Mouse (Mus musculus): ENCODE measurements around the gene Hsd17b12. TPM values are rescaled to one million over a fixed set of nuclear protein-coding genes. Genes with fewer than 3 reads are reported as not detected.
A peak's percentile ranks its signal among the peaks of the same experiment; 100 is the strongest.

Hsd17b12 gene
- polyA plus RNA-seq, 1 experiment from 2014 or later = 122 TPM

DNA sequence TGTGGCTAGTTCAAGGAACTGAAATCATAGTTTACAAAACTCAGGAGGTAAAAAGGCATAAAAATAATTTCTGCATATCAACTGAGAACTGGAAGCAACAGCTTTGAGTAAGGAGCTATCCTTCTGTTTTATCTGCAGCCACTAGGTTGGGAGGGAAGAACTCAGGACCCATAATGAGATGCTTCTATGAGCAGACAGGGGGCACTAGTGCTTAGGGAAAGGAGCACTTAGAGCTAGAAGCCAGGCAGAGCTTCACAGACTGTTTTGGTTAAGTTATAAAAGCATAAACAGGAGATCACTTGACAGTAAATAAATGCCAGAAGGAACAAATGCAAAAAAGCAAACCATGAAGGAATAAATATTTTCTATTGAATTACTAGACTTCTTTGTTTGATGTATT lies 103.0 kb downstream of the Hsd17b12 start:
- Histone ChIP-seq H3K27ac (ENCODE audit: low read depth, low read length) (no peak overlapping the region), H3K4me2 (ENCODE audit: low read depth) (no peak overlapping the region), H3K27me3 (ENCODE audit: control insufficient read depth, insufficient read depth, low read length) (no peaks in the 10 kb centered on the region), H3K36me3 (ENCODE audit: control insufficient read depth, insufficient read depth, low read length) (no peaks in the 10 kb centered on the region), H3K4me1 (ENCODE audit: control insufficient read depth, insufficient read depth, low read length) (no peaks in the 10 kb centered on the region), H3K9me3 (ENCODE audit: control insufficient read depth, low read length) (no peaks in the 10 kb centered on the region), H3K9ac (ENCODE audit: low read length) (no peak overlapping the region), H3K4me3 (ENCODE audit: low read depth, low read length) (no peak overlapping the region)
- DNase-seq (ENCODE audit: low spot score) (peak; percentile 19), ATAC-seq (ENCODE audit: insufficient read depth, low FRiP score, low TSS enrichment) (no peak)

DNA sequence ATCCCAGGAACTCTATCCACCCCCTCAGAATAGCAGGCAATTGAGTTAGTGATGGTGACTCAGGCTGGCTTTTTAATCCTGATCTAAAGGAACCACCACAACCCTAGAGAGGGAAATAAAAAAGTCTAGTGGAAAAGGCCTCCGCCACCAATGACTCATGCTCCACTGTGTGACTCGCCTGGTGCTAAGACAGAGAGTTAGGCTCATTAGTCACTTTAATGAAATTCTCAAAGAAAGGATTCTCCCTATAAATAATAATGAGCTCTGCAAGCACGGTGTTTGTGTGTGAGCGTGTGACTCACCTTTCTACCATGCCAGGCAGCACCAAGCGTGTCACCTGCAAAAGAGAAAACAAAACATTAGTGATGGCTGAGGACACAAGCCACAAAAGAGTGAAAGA lies 105.8 kb downstream of the Hsd17b12 start:
- H3K27me3 ChIP-seq (ENCODE audit: control insufficient read depth, insufficient read depth, low read length) = no peaks in the 10 kb centered on the region
- no peak overlapping the region for H3K9ac ChIP-seq (ENCODE audit: low read length)
- no peak overlapping the region for H3K4me2 ChIP-seq (ENCODE audit: low read depth)
- ATAC-seq (ENCODE audit: insufficient read depth, low FRiP score, low TSS enrichment) (no peak), DNase-seq (ENCODE audit: low spot score) (no peak)
- no peaks in the 10 kb centered on the region for H3K4me1 ChIP-seq (ENCODE audit: control insufficient read depth, insufficient read depth, low read length)
- H3K36me3 ChIP-seq (ENCODE audit: control insufficient read depth, insufficient read depth, low read length) = no peaks in the 10 kb centered on the region
- H3K27ac ChIP-seq (ENCODE audit: low read depth, low read length) = no peak overlapping the region
- H3K9me3 ChIP-seq (ENCODE audit: control insufficient read depth, low read length) = no peaks in the 10 kb centered on the region
- no peak overlapping the region for H3K4me3 ChIP-seq (ENCODE audit: low read depth, low read length)
- WGBS = 92% methylated on average over 5 of the region's 5 CpGs

DNA sequence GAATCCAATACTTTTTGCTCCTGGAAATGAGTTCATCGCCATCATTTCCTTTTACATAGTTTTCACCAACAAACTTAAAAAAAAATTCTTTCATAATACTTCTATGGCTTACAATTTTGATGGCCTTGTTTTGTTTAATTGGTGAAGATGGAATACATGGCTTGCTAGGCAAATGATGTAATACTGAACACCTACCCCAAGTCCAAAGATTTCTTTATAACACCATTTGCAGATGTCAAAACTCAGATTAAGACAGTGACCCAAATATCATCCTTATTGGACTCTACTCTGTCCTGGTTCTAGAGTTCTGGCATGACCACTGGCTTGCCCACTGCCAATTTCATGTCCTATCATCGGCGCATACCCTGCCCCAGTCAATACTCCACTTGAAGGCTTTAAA lies 106.9 kb downstream of the Hsd17b12 start:
- H3K27me3 ChIP-seq (ENCODE audit: control insufficient read depth, insufficient read depth, low read length) = no peaks in the 10 kb centered on the region
- DNase-seq (ENCODE audit: low spot score) = no peak
- H3K36me3 ChIP-seq (ENCODE audit: control insufficient read depth, insufficient read depth, low read length) = no peaks in the 10 kb centered on the region
- no peaks in the 10 kb centered on the region for H3K4me1 ChIP-seq (ENCODE audit: control insufficient read depth, insufficient read depth, low read length)
- no peak for ATAC-seq (ENCODE audit: insufficient read depth, low FRiP score, low TSS enrichment)
- no peak overlapping the region for H3K27ac ChIP-seq (ENCODE audit: low read depth, low read length)
- no peak overlapping the region for H3K4me2 ChIP-seq (ENCODE audit: low read depth)
- H3K9me3 ChIP-seq (ENCODE audit: control insufficient read depth, low read length) = no peaks in the 10 kb centered on the region
- H3K9ac ChIP-seq (ENCODE audit: low read length) = no peak overlapping the region
- 96% methylated on average over 3 of the region's 3 CpGs for WGBS
- H3K4me3 ChIP-seq (ENCODE audit: low read depth, low read length) = no peak overlapping the region

DNA sequence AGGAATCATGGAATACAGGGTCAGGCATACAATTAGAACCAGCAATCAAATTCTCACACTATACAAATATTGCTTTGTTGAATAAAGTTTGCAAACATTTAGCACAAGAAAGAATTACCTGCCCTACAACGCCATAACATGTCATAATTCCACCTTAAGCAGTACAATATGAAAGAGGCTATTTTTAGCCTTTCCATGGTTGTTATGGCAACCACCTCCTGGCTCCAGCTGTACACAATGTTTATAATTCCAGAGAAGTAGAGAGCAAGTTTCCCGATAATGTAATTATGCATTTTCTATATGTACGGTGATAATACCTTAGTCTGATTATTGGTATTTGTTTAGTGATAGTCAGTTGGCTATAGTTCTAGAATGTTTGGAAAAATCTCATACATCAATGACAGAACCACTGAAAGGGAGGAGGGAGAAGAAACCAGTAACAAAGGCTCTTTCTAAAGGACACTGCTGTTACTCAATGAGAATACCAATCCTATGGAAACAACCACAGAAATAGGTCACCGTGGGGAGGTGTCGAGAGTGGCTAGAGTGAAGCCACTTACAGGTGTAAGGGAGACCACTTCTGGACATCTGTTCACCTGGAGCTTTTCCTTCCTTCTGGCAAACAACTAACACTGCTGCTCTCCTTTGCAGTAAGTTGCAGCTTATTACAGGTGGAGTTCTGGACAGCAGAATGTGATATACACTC lies 108.1 kb downstream of the Hsd17b12 start:
- ATAC-seq (ENCODE audit: insufficient read depth, low FRiP score, low TSS enrichment) (no peak), DNase-seq (ENCODE audit: low spot score) (no peak)
- Histone ChIP-seq H3K9me3 (ENCODE audit: control insufficient read depth, low read length) (no peaks in the 10 kb centered on the region), H3K4me1 (ENCODE audit: control insufficient read depth, insufficient read depth, low read length) (no peaks in the 10 kb centered on the region), H3K27me3 (ENCODE audit: control insufficient read depth, insufficient read depth, low read length) (no peaks in the 10 kb centered on the region), H3K4me2 (ENCODE audit: low read depth) (no peak overlapping the region), H3K4me3 (ENCODE audit: low read depth, low read length) (no peak overlapping the region), H3K27ac (ENCODE audit: low read depth, low read length) (no peak overlapping the region), H3K9ac (ENCODE audit: low read length) (no peak overlapping the region), H3K36me3 (ENCODE audit: control insufficient read depth, insufficient read depth, low read length) (no peaks in the 10 kb centered on the region)
- WGBS = 88% methylated on average over 5 of the region's 5 CpGs

DNA sequence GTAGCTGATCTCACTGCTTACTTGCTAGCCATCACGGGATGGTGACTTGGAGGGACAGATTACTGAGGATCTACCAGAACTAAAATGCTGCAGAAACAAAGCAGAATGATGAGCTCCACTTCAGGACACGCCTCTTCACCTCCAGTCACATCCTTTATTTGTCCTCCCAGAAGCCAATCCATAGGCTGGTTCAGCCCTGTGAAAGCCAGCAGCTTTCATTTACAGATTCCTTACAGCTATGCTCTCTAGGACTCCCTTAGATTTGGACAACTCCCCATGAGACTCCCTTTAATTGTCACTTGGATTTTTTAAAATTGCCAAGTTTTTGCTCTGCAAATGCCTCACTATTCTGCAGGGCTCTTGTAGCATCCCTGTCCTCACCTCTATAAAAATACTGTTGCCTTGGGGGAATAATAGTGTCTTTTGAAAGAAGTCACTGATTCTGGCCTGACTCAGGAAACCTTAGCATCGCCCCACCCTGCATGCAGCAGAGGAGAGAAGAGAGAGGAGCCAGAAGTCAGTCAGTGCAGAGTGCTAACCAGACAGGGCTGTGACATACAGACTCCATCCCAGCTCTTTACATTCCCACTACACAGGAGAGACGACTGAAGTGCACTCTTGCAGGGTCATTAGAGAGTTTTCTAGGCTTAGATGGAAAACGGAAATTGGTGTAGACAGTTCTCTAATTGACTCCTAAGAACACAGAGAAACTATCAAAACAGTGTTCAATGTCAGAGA lies 108.9 kb downstream of the Hsd17b12 start:
- no peaks in the 10 kb centered on the region for H3K36me3 ChIP-seq (ENCODE audit: control insufficient read depth, insufficient read depth, low read length)
- H3K4me2 ChIP-seq (ENCODE audit: low read depth) = no peak overlapping the region
- no peak for ATAC-seq (ENCODE audit: insufficient read depth, low FRiP score, low TSS enrichment)
- no peaks in the 10 kb centered on the region for H3K27me3 ChIP-seq (ENCODE audit: control insufficient read depth, insufficient read depth, low read length)
- no peak overlapping the region for H3K4me3 ChIP-seq (ENCODE audit: low read depth, low read length)
- no peak overlapping the region for H3K9ac ChIP-seq (ENCODE audit: low read length)
- H3K9me3 ChIP-seq (ENCODE audit: control insufficient read depth, low read length) = no peaks in the 10 kb centered on the region
- DNase-seq (ENCODE audit: low spot score) = no peak
- WGBS = 81% methylated on average over 5 of the region's 5 CpGs
- no peak overlapping the region for H3K27ac ChIP-seq (ENCODE audit: low read depth, low read length)
- H3K4me1 ChIP-seq (ENCODE audit: control insufficient read depth, insufficient read depth, low read length) = no peaks in the 10 kb centered on the region

DNA sequence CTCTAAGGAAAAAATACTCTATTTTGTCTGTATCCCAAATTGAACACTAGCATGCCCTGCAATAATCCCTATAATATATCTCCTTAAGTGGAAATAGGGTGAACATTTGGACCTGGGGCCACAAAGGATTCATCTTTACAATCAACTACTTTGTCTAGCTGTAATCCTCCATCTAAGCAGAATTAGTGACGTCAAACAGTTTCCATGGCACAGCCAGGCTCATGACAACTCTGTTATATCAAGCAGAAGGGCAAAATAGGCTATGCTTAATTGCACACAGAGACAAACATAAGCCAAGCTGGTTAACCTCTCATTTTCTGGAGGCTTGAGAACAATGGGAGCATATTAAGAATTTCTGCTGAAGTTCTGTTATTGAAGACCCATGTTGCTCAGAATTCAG lies 109.5 kb downstream of the Hsd17b12 start:
- no peak for DNase-seq (ENCODE audit: low spot score)
- no peak overlapping the region for H3K9ac ChIP-seq (ENCODE audit: low read length)
- H3K27ac ChIP-seq (ENCODE audit: low read depth, low read length) = no peak overlapping the region
- ATAC-seq (ENCODE audit: insufficient read depth, low FRiP score, low TSS enrichment) = no peak
- H3K4me2 ChIP-seq (ENCODE audit: low read depth) = no peak overlapping the region
- no peaks in the 10 kb centered on the region for H3K27me3 ChIP-seq (ENCODE audit: control insufficient read depth, insufficient read depth, low read length)
- no peaks in the 10 kb centered on the region for H3K4me1 ChIP-seq (ENCODE audit: control insufficient read depth, insufficient read depth, low read length)
- 77% methylated on average over 1 of the region's 1 CpGs for WGBS
- no peaks in the 10 kb centered on the region for H3K36me3 ChIP-seq (ENCODE audit: control insufficient read depth, insufficient read depth, low read length)
- no peaks in the 10 kb centered on the region for H3K9me3 ChIP-seq (ENCODE audit: control insufficient read depth, low read length)
- H3K4me3 ChIP-seq (ENCODE audit: low read depth, low read length) = no peak overlapping the region

DNA sequence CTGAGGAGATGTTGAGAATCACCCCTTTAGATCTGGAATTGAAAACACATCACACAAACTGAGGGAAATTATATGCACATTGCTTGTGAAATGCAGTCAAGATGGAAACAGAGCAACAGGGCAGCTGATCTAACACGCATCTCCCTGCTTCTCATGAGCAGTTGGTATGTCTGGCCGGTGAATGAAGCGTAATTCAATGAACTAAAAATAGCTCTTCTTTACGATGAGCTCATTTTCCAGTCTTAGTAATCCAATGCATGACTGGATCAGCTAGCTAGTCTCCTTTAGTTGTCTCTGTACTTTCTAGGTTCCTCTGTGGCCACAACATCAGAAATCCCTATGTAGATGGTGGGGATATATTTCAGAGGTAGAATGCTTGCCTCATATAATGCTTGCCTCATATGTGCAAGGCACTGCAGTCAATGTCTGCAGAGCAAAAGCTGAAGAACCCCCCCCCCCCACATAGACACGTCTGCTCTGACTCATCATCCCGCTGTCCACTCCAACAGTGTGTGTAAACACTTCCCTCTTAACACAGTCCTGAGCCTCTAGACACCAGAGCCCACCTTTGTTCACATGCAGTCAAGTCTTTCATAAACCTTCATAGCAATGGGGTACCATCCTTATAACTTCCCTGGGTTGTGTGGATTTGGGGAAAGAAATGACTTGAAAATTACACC lies 112.2 kb downstream of the Hsd17b12 start:
- no peaks in the 10 kb centered on the region for H3K27me3 ChIP-seq (ENCODE audit: control insufficient read depth, insufficient read depth, low read length)
- no peaks in the 10 kb centered on the region for H3K36me3 ChIP-seq (ENCODE audit: control insufficient read depth, insufficient read depth, low read length)
- no peak overlapping the region for H3K27ac ChIP-seq (ENCODE audit: low read depth, low read length)
- 85% methylated on average over 6 of the region's 6 CpGs for WGBS
- H3K9ac ChIP-seq (ENCODE audit: low read length) = no peak overlapping the region
- no peak overlapping the region for H3K4me3 ChIP-seq (ENCODE audit: low read depth, low read length)
- H3K4me2 ChIP-seq (ENCODE audit: low read depth) = no peak overlapping the region
- no peaks in the 10 kb centered on the region for H3K9me3 ChIP-seq (ENCODE audit: control insufficient read depth, low read length)
- no peaks in the 10 kb centered on the region for H3K4me1 ChIP-seq (ENCODE audit: control insufficient read depth, insufficient read depth, low read length)
- no peak for DNase-seq (ENCODE audit: low spot score)
- ATAC-seq (ENCODE audit: insufficient read depth, low FRiP score, low TSS enrichment) = no peak

DNA sequence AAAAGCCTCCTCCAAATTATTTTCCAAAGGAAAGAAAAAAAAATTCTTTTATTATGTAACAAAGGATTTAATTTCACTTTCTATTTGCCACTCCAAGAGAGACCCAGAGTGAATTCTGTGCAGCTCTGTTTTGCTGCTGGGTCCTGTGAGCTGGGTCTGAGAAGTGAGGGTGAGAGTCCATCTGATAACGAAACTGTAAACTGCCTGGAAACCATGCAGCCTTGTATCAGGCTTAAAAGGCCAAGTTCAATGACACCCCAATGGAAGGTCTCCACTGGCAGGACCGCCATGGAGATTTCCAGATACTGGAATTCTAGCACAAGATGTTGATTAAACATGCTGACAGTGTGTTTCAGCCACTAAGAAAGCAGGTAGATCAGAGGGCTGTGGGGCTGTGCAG lies 113.6 kb downstream of the Hsd17b12 start:
- no peaks in the 10 kb centered on the region for H3K27me3 ChIP-seq (ENCODE audit: control insufficient read depth, insufficient read depth, low read length)
- H3K36me3 ChIP-seq (ENCODE audit: control insufficient read depth, insufficient read depth, low read length) = peaks cover 6% of the 10 kb centered on the region
- WGBS = 90% methylated on average over 2 of the region's 2 CpGs
- H3K4me2 ChIP-seq (ENCODE audit: low read depth) = no peak overlapping the region
- no peaks in the 10 kb centered on the region for H3K9me3 ChIP-seq (ENCODE audit: control insufficient read depth, low read length)
- ATAC-seq (ENCODE audit: insufficient read depth, low FRiP score, low TSS enrichment) (no peak), DNase-seq (ENCODE audit: low spot score) (no peak)
- no peak overlapping the region for H3K4me3 ChIP-seq (ENCODE audit: low read depth, low read length)
- H3K27ac ChIP-seq (ENCODE audit: low read depth, low read length) = no peak overlapping the region
- H3K9ac ChIP-seq (ENCODE audit: low read length) = no peak overlapping the region
- H3K4me1 ChIP-seq (ENCODE audit: control insufficient read depth, insufficient read depth, low read length) = no peaks in the 10 kb centered on the region

DNA sequence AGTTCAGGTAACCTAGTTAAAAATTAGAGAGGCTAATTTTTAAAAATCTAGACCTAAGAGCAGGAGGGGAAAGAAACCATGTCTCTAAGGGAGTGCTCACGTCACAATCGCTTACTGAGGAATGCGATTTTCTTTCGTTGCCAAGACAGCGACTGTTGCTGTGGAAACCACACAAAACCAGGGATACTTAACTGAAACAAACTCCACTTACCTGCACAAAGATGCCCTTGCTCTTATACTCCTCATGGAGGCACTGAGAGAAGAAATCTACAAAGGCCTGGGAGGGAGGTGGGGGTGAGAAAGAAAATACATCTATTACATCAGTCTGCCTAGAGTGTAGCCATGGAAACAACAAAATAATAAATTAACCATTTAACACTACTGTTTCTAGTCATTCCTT lies 114.1 kb downstream of the Hsd17b12 start:
- peak; percentile 21 for DNase-seq (ENCODE audit: low spot score)
- Histone ChIP-seq H3K4me2 (ENCODE audit: low read depth) (no peak overlapping the region), H3K27ac (ENCODE audit: low read depth, low read length) (no peak overlapping the region), H3K36me3 (ENCODE audit: control insufficient read depth, insufficient read depth, low read length) (peaks cover 6% of the 10 kb centered on the region), H3K4me1 (ENCODE audit: control insufficient read depth, insufficient read depth, low read length) (no peaks in the 10 kb centered on the region), H3K4me3 (ENCODE audit: low read depth, low read length) (no peak overlapping the region), H3K9ac (ENCODE audit: low read length) (no peak overlapping the region), H3K9me3 (ENCODE audit: control insufficient read depth, low read length) (no peaks in the 10 kb centered on the region), H3K27me3 (ENCODE audit: control insufficient read depth, insufficient read depth, low read length) (no peaks in the 10 kb centered on the region)
- WGBS = 70% methylated on average over 5 of the region's 5 CpGs
- ATAC-seq (ENCODE audit: insufficient read depth, low FRiP score, low TSS enrichment) = no peak

Data from neural tube, embryonic 11.5 days (tissue).